Mouse (Mus musculus) retina, embryonic 14.5 days (tissue): ENCODE measurements around the gene Gm44502.
A peak's percentile ranks its signal among the peaks of the same experiment; 100 is the strongest.
"Not testable (repeated sequence)": the region's sequence is repeated elsewhere in the genome, so short reads cannot be mapped to it uniquely, and the experiment has no call there.

Source experiments
- DNase-seq: peaks from one replicate; pipeline ENCODE4 v3.0.0-alpha.2; 2015; ENCODE audit warnings: low spot score

Gene Gm44502

DNA sequence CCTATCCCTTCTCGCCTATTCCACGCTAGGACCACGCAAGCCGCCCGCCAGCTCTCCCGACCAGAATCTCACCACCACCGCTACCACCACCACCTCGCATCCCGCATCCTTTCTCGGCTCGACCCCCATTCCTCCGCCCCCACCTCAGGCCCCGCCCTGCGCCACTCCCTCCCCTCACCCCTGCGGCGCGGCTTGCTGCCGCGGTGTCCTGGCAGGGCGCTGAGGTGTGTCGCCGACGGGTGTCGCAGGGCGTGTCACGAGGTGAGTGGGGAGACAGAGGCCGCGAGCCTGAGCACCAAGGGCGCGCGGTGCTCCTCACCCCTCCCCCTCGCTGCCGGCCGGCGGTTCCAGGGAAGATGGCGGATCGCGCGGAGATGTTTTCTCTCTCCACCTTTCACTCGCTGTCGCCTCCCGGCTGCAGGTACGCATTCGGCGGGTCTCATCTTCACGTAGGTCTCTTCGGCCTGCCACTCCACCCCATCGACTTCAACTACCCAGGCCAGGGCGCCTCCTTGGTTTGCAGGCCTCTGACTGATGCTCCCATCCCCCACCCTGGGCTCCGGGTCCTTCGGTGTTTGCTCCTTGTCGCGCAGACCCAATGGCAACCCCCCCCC, 24.5 kb upstream of the Gm44502 start, which contains the start of gene Mapk8ip2:
Mapk8ip2 (plus strand) TSS at position 49 of the 614 bp plus-strand sequence.
- DNase-seq: peak; percentile 64

DNA sequence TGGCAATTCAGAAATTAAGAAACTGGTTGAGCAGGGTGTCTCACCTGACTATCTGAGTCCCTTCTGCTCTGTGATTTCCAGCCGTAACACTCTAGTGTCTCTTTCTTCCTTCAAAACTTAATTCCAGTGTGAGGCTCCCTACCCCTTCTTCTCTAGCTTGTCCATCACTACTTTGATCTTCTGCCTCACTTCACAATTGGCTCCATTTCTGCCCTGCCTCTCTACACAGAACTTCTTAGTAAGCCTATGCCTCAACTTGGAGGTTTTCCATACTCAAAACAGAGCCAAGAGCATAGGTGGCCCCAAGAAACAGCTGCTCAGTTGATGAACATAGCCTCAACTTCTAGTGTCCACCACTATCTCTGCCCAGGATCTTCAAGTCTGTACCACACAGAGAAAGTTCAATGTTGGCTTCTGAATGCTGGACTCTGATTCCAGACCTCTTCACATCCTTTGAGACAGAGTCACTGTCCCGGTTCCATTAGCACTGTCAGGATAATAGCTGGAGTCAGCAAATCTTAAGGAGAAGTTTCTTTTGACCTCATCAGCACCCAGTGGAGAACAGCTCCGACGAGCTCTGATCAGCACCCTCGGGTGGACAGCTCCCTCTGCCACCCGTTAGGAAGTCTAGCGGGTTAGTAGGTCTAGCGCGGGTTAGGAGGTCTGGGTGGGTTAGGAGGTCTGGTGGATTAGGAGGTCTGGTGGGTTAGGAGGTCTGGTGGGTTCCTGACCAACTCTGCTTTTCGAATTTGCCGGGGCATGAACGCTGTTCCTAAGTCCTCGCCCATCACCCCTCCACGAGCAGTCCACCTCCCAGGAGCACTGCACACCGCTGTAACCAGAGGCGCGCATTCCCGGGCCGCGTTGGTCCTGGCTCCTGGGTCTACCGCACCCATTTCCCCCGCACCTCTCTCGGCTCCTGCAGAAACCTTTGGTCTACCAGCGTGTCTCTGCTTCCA, 23.7 kb upstream of the Gm44502 start:
- peak; percentile 74 for DNase-seq

DNA sequence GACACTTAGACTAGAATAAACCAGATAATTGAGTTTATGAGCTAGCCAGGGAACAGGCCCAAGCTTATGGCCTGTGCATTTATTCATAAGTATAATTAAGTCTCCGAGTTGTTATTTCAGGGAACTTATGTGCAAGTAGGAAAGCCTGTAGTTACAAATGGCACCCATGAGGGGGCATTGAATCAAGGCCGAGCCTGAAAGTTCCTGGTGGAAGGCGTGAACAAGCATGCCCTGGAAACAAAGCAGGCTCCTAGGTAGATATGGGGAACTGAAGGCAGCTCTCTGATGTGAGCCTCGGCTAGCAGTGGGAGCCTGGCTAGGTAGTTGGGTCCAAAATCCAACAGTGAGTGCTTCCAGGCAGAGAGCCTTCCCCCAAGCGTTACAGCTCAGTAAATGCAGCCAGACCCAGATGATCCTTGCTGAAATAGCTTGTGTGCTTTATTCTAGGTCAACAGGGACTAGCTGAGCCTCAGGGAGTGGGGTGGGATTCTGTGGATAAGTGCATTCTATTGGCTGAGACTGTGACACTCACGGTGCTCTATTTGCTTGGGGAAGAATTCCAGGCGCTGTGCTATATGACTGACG, 13.1 kb upstream of the Gm44502 start:
- DNase-seq: peak; percentile 47

DNA sequence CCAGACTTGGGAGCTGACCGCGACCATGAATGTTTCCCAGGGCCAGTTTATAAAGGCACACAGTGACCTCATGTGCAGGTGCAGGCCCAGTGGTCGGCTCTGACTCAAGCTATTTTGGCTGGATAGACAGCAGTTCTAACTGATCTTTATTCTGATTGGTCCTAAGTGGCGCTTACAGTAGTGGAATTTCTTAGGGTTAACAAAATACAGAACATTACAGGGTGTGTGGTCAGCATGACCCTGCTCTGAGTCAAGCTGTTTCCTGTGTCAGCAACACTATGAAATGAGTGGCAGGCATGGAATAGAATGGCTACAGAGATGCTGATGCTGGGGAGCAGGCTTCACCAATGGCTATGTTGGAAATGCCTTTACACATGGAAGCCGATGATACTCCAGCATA, 6.4 kb upstream of the Gm44502 start:
- no peak for DNase-seq

DNA sequence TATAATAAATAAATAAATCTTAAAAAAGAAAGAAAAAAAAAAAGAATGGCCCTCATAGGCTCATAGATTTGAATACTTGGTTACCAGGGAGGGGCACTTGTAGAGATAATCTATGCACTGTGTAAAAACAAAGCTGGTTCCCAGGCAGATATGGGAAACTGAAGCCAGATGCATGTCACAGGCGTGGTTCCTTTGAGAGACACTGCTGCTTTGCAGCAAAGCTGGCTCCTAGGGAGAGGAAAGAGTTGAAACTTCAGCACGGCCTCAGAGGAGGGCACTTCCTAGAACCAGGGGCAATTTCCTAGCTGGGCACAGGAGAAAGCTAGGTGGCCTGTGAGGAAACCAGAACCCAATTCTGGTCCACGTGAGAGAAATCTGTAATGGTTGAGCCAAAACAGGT, 4.6 kb upstream of the Gm44502 start:
- no peak for DNase-seq

DNA sequence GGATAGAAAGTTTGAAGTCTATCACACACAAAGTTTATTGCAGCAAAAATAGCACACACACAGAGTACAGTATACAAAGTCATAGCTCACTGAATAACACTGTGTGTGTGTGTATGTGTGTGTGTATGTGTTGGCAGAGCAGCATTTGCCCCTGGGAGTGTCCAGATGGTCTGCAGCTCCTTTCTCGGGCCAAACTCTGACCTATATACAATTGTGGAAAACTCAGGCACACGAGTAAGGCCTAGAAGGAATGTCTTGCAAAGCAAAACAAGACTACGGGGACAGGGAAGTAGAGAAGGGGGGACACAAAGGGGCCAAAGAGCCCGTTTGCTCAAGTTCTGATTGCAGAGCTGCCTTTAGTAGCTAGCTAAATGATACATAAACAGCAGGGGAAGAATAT, 3.5 kb upstream of the Gm44502 start:
- peak; percentile 36 for DNase-seq

DNA sequence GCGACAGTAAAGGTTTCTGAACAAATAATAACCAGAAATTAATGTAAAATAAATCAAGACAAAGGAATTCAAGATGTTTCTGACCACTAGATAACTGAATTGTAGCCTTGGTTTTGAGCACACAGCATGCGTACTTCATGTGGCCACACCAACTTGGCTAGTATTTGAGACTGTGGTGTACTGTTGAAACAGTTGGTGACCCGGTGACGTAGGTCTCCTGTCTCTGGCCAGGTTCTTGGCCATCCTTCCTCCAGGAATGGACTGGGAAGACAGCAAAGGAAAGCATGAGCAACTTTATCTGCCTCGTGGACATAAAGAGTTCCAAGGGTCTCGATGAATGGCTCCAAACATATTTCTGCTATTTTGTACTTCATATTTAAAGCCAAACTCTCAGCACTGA, 2.3 kb upstream of the Gm44502 start:
- DNase-seq: no peak

DNA sequence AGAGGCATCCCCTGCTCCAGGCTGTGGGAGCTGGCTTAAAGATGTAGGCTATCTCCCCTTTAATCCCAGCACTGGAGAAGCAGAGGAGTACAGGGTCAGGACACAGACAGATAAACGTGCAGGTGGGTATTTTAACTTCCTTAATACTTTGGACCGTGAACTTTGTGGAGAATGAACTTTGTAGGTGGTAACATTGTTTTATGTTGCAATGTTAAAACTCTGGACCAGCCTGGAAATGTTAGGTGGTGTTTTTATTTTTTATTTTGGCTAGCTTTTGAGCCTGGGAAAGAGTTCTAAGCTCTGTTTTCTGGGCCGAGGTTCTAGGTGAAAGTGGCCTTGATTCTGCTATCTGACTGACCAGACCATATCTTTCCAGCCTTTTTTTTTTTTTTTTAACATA, 1.8 kb upstream of the Gm44502 start:
- DNase-seq: no peak

DNA sequence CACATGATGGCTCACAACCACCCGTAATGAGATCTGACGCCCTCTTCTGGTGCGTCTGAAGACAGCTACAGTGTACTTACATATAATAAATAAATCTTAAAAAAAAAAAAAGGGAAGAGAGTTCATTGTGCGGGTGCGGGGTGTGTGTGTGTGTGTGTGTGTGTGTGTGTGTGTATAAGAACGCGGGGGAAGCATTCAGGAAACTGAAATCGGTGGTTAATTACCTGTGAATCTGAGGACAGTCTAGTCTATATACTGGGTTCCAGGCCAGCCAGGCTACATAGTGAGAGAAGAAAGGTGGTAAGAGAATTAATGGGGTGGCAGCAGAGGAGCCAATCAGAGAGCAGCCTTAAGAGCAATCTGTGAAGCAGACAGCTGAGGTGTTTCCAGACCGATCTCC, 1.3 kb upstream of the Gm44502 start:
- not testable (repeated sequence) for DNase-seq

DNA sequence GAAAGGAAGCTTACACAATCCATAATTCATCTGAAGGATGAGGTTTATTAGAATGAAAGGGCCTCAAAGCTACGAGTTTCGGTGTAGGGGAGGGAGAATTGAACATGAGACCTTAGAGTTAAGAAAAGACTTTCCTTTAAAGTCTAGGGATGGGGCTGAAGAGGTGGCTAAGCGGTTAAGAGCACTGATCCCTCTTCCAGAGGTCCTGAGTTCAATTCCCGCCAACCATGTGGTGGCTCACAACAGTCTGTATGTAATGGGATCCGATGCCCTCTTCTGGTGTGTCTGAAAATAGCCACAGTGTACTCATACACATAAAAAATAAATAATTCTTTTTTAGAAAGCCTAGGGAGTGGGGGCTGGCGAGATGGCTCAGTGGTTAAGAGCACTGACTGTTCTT, 845 bp upstream of the Gm44502 start:
- DNase-seq: peak; percentile 32

DNA sequence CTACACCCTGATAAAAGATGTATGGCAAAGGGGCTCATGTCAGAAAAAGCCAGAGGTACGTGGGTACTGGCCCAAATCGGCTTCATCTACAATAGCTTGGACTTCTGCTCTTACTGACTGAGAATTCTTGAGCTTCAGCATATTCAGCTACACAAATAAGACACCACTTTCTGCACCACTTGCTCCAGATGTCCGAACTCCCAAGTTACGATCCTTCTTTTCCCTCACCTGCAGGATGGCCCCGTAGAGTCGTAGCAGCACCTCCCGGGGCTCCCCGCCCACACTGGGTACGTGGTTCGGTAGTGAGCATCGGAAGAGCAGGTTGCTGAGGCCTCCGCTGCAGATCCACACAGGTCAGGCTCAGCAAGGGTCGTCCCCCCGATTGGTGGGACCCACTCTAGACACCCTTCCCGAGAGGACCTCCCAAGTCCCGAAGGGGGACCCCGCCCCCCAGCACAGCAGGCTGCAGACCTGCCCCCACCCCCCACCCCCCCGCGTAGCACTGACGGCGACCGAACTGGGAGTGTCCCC, 610 bp downstream of the Gm44502 start:
- peak; percentile 13 for DNase-seq

DNA sequence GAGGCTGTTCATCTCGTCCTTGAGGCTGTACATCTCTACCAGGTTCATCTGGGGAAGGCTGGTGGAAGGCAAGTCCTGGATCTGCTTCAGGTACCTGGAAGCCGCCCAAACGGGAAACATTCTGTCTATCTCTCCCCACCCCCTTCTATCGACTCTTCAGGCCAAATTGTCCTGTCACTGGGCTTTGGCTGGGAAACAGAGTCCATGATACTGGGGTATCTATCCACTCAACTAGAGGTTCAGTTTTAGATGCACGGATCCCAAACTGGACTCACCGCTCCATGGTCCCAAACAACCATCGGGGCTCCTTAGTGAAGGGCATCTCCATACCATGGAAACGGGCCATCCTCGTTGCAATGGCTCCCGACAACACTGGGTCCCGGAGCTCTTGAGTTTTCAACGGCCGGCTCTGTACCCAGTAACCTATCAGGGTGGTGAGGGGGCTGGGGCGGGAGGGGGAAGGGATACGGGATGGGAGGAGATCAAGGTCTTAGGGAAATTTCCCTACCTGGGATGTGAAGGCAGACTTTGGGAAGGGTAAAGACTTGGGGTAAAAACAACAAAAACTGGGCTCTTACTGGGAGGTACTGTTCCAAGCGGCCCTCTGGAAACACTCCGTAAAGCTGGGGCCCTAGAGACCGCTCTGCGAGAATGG, 1.2 kb downstream of the Gm44502 start:
- DNase-seq: no peak

DNA sequence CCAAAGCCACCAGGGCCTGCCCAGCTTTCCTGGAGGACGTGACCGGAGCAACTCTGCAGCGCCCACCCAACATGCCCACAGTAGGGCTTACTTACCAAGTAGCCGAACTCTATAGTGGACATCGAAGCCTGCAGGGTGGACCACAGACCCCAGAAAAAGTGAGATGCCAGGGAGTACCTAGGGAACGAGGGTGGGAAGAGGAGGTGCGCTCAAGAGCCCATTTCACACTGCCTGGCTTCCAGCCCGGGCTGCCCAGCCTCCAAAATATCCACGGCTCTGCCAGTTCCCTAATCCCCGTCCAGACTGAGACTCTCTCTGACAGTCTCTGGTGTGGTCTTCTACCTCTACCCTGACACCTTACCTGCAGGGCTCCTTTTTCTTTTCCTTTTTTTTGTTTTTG, 2.8 kb downstream of the Gm44502 start:
- no peak for DNase-seq

DNA sequence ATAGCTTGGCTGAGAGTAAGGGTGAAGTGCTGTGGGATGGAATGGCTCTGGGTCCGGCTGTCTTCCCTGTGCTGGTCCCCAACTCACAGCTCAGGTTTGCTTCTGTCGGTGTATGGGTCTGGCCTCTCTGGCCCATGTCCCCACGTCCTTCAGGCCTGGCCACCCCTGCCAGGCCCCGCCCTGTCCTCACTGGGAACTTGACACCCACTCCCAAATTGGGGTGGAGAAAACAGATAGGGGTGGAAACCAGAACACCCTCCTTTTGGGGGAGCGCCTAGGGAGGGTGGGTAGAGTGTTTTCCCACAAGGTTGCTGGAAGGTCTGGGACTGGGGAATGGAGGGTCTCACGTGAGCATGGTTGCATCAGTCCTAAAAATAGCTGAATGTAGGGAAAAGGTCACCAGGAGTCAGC, 3.8 kb downstream of the Gm44502 start, which contains the start of gene Cpt1b:
Cpt1b (minus strand) TSS at position 153 of the 411 bp plus-strand sequence.
- DNase-seq: no peak

DNA sequence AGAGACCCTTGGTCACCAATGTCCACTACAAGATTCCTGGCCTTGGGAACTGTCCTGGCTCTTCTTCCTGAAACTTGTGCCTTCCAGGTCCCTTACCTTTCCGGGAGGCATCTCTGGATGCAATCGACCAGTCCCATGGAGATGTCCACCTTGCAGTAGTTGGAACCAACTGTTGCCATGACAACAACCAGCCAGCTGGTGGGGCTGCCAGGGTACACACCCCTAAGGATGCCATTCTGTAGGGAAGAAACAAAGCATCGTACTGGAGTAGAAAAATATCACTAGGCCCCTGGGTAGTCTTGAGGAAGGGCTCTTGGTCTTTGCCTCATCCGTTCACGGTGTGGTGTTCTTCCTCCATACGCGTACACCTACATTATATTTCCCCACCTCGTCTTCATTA, 4.9 kb downstream of the Gm44502 start:
- no peak for DNase-seq

DNA sequence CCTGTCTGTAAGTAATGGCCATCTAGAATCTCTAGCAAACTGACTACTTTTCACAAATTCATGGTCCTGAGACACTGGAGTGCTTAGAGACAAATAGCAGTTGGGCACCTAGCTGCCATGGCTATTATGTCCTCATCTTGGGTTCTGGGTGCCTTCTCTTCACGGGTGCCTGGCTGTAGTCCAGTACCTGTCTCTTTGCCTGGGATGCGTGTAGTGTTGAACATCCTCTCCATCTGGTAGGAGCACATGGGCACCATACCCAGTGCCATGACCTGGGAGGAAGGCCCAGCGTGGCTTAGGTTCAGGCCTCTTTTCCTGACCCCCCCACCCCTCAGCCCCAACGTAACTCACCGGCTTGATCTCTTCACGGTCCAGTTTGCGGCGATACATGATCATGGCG, 7.6 kb downstream of the Gm44502 start:
- no peak for DNase-seq

DNA sequence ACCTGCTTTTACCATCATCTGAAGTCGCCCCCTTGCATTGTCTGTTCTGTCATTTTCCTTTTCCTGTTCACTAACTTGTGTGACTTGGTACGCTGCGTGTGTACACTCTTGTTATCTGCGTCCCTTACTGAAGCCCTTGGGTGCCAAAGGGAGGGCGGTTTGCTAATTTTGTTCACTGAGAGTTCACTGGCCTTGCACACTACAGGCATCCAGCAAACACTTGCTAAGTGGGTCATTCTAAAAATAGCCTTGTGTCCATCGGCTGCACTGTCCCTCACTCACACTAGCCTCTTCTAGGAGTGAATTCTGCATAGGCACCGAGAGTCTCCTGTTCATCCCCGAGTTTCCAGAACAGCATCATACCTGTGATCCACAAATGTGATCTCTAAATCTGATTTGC, 14.2 kb downstream of the Gm44502 start:
- DNase-seq: no peak

DNA sequence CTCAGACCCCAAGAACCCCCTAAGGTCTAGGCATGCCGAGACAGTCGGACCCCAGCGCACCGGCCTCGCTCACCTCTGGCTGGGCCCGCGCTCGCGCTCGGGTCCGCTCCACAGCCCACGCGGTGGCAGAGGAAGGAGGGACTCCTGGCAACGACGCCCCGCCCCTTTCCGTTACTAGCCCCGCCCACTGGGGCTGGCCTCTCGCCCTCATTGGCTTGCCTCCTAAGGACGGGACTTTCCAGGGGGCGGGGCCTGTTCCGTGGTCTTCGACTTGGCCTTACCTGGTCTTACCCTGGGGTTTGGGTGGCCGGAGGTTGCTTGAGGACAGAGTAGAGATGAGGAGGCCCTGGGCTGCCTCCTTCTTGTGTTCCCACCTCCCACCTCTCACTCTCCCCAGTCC, 19.4 kb downstream of the Gm44502 start, which contains the start of gene Syce3:
Syce3 (minus strand) TSS at position 386 of the 400 bp plus-strand sequence.
- no peak for DNase-seq

DNA sequence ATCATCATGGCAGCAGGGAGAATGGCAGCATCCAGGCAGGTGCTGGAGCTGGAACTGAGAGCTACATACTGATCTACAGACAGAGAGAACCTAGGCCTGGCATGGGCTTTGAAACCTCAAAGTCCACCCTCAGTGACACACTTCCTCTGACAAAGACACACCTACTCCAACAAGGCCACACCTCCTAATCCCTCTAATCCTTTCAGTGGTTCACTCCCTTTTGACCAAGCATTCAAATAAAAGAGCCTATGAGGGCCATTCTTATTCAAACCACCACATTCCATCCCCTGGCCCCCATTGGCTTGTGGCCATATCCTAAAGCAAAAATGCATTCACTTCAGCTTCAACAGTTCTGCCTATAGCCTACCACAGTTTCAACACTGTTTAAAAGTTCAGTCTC, 22.8 kb downstream of the Gm44502 start:
- DNase-seq: no peak

DNA sequence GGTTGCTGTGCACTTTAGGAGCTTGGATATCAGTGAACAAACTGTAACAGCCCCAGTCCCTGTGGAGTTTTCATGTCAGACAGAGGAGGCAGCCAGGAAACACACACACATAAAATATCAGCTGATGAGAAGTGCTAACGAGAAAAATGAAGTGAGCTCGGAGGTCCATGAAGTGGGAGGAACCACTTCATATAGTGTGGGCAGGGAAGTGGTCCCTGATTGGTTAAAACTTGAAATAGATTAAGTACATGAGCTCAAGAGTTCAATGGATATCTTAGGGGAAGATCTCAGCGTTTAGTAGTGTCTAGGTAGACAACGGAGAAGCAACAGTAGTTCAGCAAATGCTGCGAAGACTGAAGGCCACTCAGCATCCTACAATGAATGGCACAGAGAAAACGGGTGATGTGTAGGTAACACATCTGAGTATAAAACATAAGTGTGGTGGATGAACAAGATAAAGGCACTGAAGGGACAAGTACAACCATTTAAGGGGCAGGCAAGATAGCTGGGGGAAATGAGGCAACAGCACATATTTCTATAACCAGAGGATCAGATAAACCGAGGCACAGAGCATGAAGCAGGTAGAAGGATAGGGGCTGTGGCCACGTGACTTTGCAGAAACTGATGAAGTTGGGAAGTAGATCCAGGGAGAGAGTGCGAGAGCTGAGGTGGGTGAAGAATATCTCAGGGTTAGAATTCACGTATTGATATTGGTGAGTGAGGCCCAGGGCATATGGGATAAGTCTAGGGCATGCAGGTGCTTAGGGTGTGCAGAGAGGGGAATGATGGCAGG, 24.5 kb downstream of the Gm44502 start:
- no peak for DNase-seq

DNA sequence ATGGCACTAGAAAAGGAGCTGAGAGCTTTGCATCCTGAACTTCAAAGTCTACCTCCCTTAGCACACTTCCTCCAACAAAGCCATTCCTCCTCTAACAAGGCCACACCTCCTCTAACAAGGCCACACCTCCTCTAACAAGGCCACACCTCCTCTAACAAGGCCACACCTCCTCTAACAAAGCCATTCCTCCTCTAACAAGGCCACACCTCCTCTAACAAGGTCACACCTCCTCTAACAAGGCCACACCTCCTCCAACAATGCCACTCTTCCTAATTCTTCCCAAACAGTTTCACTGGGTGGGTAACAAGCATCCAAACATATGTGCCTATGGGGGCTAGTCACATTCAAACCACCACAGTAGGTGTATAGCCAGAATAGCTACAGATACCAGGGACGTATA, 27.0 kb downstream of the Gm44502 start:
- DNase-seq: no peak
